Mouse (Mus musculus) spleen, adult 2 months (tissue): ENCODE measurements around the gene Ndufs8. TPM values are rescaled to one million over a fixed set of nuclear protein-coding genes. Genes with fewer than 3 reads are reported as not detected.

ENCODE experiments used
- DNase-seq, 2 experiments: peaks; one replicate each; pipeline versions ENCODE4 v3.0.0 to v3.0.0-alpha.2; 2012 to 2021; ENCODE audit warnings: low spot score in 2 of 2, low read depth in 1 of 2
- H3K27ac ChIP-seq: fragments of 200-500 bp; 2 replicates; pipeline ENCODE4 v1.5.1; 2012; ENCODE audit warnings: low read length, inconsistent platforms; ENCODE audit not compliant: insufficient read depth
- H3K27me3 ChIP-seq: fragments of 200-500 bp; 2 replicates; pipeline ENCODE4 v1.6.1; 2012; ENCODE audit warnings: mild to moderate bottlenecking, moderate library complexity, low read length, inconsistent platforms; ENCODE audit not compliant: control insufficient read depth, insufficient read depth
- H3K36me3 ChIP-seq: fragments of 200-500 bp; 2 replicates; pipeline ENCODE4 v1.6.1; 2012; ENCODE audit warnings: mild to moderate bottlenecking, low read length, inconsistent platforms; ENCODE audit not compliant: control insufficient read depth, insufficient read depth
- H3K4me1 ChIP-seq: fragments of 200-500 bp; 2 replicates; pipeline ENCODE4 v1.6.1; 2011; ENCODE audit warnings: inconsistent platforms; ENCODE audit not compliant: control insufficient read depth, insufficient read depth, insufficient read length
- H3K4me3 ChIP-seq: fragments of 200-500 bp; 2 replicates; pipeline ENCODE4 v1.5.1; 2011; ENCODE audit warnings: mild to moderate bottlenecking, inconsistent platforms; ENCODE audit not compliant: insufficient read depth, insufficient read length; ENCODE audit errors: extremely low read depth
- CTCF ChIP-seq: fragments of 200-500 bp; IDR thresholded peaks from 2 replicates; pipeline ENCODE4 v1.5.1; 2011; ENCODE audit warnings: mild to moderate bottlenecking, inconsistent platforms; ENCODE audit not compliant: insufficient read depth, insufficient read length, insufficient replicate concordance; ENCODE audit errors: extremely low read depth
- POLR2A ChIP-seq: fragments of 200-500 bp; IDR thresholded peaks from 2 replicates; pipeline ENCODE4 v1.6.1; 2011; ENCODE audit warnings: low read depth, low read length, inconsistent platforms
- WGBS: fragments of 180-500 bp; shearing (Covaris S2); methylation state at CpG from one replicate; pipeline ENCODE4 v1.1.7; 2018; 5-methylcytosine and 5-hydroxymethylcytosine counted together
- polyA plus RNA-seq: library from polyadenylated mRNA; depleted of rRNA; stranded (reverse); fragments of >200 nt; gene quantifications from 2 replicates; pipeline ENCODE4 v1.2.3, GENCODE M21; 2012

The Ndufs8 gene
- polyA plus RNA-seq, 1 experiment = 120 TPM

GRCm38 (mm10) chr19:3931716-3932115, 19.1 kb upstream of the Ndufs8 start:
- 0 out of 2 replicates have a peak, but pooled peaks cover 1% of the 10 kb centered on the region for H3K36me3 ChIP-seq
- H3K4me1 ChIP-seq = peaks cover 34% of the 10 kb centered on the region; the same call in 1 of the 2 replicates
- peak overlapping the region; percentile 81 for H3K27ac ChIP-seq
- WGBS = 53% methylated on average over 9 of the region's 9 CpGs
- no peaks in the 10 kb centered on the region for H3K27me3 ChIP-seq
- no peak for TF ChIP-seq CTCF
- TF ChIP-seq POLR2A = no peak; the same call in 1 of the 2 replicates
- no peak overlapping the region for H3K4me3 ChIP-seq
- no peak for DNase-seq

- WGBS = 35% methylated on average over 21 of the region's 21 CpGs
- Histone ChIP-seq H3K27me3 (no peaks in the 10 kb centered on the region), H3K36me3 (no peaks in the 10 kb centered on the region), H3K27ac (peak overlapping the region; percentile 81), H3K4me1 (peaks cover 36% of the 10 kb centered on the region; the same call in 1 of the 2 replicates), H3K4me3 (peak overlapping the region; percentile 53; the same call in 1 of the 2 replicates)
- peak; percentile 29; the same call in 1 of the 2 replicates for TF ChIP-seq POLR2A
- TF ChIP-seq CTCF = no peak
- DNase-seq = no peak
These were observed 17.9 kb upstream of the Ndufs8 start for GRCm38 (mm10) chr19:3930262-3931057.

DNA sequence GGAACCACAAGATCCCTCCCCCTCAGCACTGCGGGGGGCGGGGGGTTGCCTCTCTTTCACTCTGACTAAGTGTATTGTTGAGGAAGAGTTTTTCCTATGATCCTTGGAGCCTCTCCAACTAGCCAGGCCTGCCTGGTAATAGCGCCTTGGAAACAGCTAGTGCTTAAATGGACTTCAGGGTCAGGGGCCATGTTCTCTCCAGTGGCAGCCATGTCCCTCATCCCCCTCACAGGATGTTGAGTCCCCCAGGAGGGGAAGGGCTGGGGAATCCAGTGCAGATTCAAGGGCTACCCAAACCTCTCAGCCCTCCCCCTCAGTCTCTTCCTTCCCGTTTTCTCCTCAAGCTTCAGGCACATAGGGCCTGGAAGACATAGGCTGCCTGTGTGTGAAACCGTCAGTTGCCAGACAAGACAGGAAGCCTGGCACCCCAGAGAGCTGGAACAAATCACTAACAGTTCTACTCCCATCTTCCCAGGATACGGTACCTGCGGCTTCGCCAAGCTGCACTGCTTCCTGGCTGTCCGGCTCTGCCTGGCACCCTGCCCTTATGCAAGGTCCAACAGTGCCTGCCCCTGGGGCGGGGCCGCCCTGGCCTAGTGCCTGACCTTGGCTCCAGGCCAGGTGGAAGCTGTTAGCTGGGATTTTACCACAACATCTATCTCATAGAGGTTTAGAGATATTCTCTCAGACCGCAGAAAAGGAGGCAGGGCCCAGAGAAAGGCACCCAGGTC, 16.8 kb upstream of the Ndufs8 start, which contains the start of gene Aldh3b1:
Gene Aldh3b1 (minus strand): TSS at position 598 of the 731 bp plus-strand sequence.
- Histone ChIP-seq H3K27ac (peak within 1 kb of the TSS; percentile 81), H3K27me3 (no peaks in the 10 kb centered on the region), H3K36me3 (no peaks in the 10 kb centered on the region), H3K4me1 (peaks cover 36% of the 10 kb centered on the region; the same call in 1 of the 2 replicates), H3K4me3 (peak within 1 kb of the TSS; percentile 53; the same call in 1 of the 2 replicates)
- TF ChIP-seq CTCF (no peak), POLR2A (no peak)
- DNase-seq = no peak
- whole genome bisulfite sequencing = 21% methylated on average over 12 of the region's 12 CpGs

DNA sequence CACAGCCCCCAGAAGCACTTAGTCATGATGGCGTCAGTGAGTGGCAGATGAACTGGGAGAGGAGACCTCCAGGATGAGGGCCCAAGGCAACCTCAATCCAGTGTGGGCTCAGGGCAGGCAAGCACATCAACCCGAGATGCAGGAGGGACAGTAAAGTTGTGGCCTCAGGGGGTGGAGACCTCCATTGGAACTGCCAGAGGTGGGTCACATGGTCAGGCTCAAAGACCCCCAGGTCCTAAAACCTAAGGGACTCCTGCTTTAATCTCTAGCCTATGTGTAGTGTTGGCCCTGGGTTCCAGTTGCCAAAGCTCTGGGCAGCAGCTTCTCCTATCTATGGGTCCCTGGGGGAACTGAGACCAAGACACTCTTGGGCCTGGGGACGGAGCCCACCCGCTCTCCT, 16.2 kb upstream of the Ndufs8 start:
- H3K36me3 ChIP-seq = no peaks in the 10 kb centered on the region
- H3K27me3 ChIP-seq = no peaks in the 10 kb centered on the region
- WGBS = 78% methylated on average over 4 of the region's 4 CpGs
- peaks cover 37% of the 10 kb centered on the region for H3K4me1 ChIP-seq
- no peak overlapping the region for H3K4me3 ChIP-seq
- TF ChIP-seq CTCF (no peak), POLR2A (no peak)
- DNase-seq = no peak
- peak overlapping the region; percentile 81 for H3K27ac ChIP-seq

- peaks cover 42% of the 10 kb centered on the region for H3K4me1 ChIP-seq
- WGBS = 85% methylated on average over 4 of the region's 4 CpGs
- no peaks in the 10 kb centered on the region for H3K36me3 ChIP-seq
- no peak overlapping the region for H3K4me3 ChIP-seq
- DNase-seq = no peak
- H3K27ac ChIP-seq = no peak overlapping the region
- no peak for TF ChIP-seq CTCF
- TF ChIP-seq POLR2A = no peak
- H3K27me3 ChIP-seq = no peaks in the 10 kb centered on the region
These were observed 15.4 kb upstream of the Ndufs8 start for GRCm38 (mm10) chr19:3927989-3928388.

DNA sequence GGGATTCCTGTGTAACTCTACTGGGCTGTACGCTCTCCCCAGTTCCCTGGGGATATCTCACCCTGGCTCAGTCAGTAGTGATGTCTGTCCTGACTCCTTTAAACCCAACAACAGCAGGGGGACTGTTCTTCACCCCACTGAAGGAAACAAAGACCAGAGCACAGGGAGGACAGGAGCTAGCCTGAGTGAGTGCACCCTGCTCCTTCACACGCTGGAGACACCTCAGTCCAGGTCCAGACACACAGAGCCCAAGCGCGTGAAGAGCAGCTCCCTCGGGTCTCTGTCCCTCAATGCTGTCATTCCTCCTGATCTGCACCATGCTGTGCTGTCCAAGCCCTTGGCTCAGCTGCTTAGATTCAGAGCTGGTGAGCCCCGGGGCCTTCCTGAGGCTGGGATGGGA, 14.1 kb upstream of the Ndufs8 start:
- WGBS = 66% methylated on average over 6 of the region's 6 CpGs
- H3K27me3 ChIP-seq = no peaks in the 10 kb centered on the region
- H3K27ac ChIP-seq = no peak overlapping the region
- H3K4me3 ChIP-seq = no peak overlapping the region
- no peaks in the 10 kb centered on the region for H3K36me3 ChIP-seq
- H3K4me1 ChIP-seq = peaks cover 48% of the 10 kb centered on the region
- DNase-seq = no peak
- TF ChIP-seq POLR2A = no peak
